Mouse (Mus musculus): ENCODE data around the gene Cep97. TPM values are rescaled to one million over a fixed set of nuclear protein-coding genes. Genes with fewer than 3 reads are reported as not detected.
A peak's percentile ranks its signal among the peaks of the same experiment; 100 is the strongest.
"Not testable (repeated sequence)": the region's sequence is repeated elsewhere in the genome, so short reads cannot be mapped to it uniquely, and the experiment has no call there.

Gene Cep97
- polyA plus RNA-seq, 1 experiment = 3.0 TPM

DNA sequence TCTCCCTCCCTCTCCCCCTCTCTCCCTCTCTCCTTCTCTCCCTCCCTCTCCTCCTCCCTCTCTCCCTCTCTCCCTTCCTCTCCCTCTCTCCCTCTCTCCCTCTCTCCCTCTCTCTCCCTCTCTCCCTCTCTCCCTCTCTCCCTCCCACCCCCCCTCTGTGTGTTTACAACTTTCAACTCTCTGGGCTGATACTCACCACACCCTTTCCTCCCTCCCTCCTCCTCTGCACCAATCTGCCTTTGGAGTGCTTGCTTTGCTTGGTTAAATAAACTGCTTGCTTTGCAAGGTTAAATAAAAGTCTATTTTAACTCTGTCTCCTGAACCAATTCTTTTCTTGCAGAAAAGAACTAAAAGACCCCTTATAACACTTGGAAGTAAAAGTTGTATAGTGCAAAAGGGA lies 18.1 kb upstream of the Cep97 start:
- H3K27me3 ChIP-seq (ENCODE audit: control insufficient read depth, insufficient read depth, low read length) = no peaks in the 10 kb centered on the region
- no peaks in the 10 kb centered on the region for H3K36me3 ChIP-seq (ENCODE audit: control insufficient read depth, insufficient read depth, low read length)
- H3K27ac ChIP-seq (ENCODE audit: control insufficient read depth, insufficient read depth, low read depth, low read length) = no peak overlapping the region
- no peaks in the 10 kb centered on the region for H3K4me1 ChIP-seq (ENCODE audit: control insufficient read depth, insufficient read depth, low read length)
- H3K4me3 ChIP-seq (ENCODE audit: control insufficient read depth, low read depth, low read length) = no peak overlapping the region
- TF ChIP-seq CTCF (IDR thresholded peaks at IDR 0.05; ENCODE audit: control insufficient read depth, insufficient read depth, insufficient replicate concordance, low read depth, low read length) (no peak), POLR2A (IDR thresholded peaks at IDR 0.05; ENCODE audit: control insufficient read depth, low read depth, low read length) (no peak)

- Histone ChIP-seq H3K4me1 (ENCODE audit: control insufficient read depth, insufficient read depth, low read length) (no peaks in the 10 kb centered on the region), H3K27me3 (ENCODE audit: control insufficient read depth, insufficient read depth, low read length) (no peaks in the 10 kb centered on the region), H3K36me3 (ENCODE audit: control insufficient read depth, insufficient read depth, low read length) (no peaks in the 10 kb centered on the region), H3K27ac (ENCODE audit: control insufficient read depth, insufficient read depth, low read depth, low read length) (no peak overlapping the region), H3K4me3 (ENCODE audit: control insufficient read depth, low read depth, low read length) (no peak overlapping the region)
- TF ChIP-seq POLR2A (IDR thresholded peaks at IDR 0.05; ENCODE audit: control insufficient read depth, low read depth, low read length) (no peak), CTCF (IDR thresholded peaks at IDR 0.05; ENCODE audit: control insufficient read depth, insufficient read depth, insufficient replicate concordance, low read depth, low read length) (no peak)
Measured at GRCm38 (mm10) chr16:55951679-55952327, 17.1 kb upstream of the Cep97 start.

DNA sequence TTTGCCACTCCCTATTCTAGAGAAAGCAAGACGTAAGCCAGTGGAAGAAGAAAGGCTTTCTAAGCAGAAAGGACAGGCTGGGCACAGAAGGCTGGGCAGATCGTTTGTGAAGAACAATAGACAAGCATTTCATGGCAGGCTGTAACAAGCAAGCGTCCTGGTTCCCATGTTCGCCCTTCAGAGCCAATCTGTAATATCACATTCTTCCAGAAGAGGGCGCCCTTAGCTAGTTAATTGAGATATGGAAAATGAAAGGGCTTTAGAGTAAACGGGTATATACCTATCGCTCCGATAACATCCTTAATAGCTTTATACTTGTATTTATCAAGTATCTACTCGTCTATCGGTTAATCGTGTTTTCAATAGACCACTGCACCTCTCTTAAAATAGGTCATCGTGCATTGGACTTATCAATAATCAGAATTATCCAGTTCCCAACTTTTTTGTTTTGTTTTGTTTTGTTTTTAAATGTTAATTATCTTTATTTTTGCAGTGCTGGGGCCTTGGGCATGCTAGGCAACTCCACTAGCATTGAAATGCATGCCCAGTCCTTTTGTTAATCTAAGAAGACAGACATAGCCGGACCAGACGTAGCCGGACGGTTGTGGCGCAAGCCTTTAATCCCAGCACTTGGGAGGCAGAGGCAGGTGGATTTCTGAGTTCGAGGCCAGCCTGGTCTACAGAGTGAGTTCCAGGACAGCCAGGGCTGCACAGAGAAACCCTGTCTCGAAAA lies 16.5 kb upstream of the Cep97 start:
- TF ChIP-seq POLR2A (IDR thresholded peaks at IDR 0.05; ENCODE audit: control insufficient read depth, low read depth, low read length) (no peak), CTCF (IDR thresholded peaks at IDR 0.05; ENCODE audit: control insufficient read depth, insufficient read depth, insufficient replicate concordance, low read depth, low read length) (peak; percentile 34; the same call in 1 of the 2 replicates)
- no peak overlapping the region for H3K4me3 ChIP-seq (ENCODE audit: control insufficient read depth, low read depth, low read length)
- no peak overlapping the region for H3K27ac ChIP-seq (ENCODE audit: control insufficient read depth, insufficient read depth, low read depth, low read length)
- H3K4me1 ChIP-seq (ENCODE audit: control insufficient read depth, insufficient read depth, low read length) = no peaks in the 10 kb centered on the region
- H3K27me3 ChIP-seq (ENCODE audit: control insufficient read depth, insufficient read depth, low read length) = no peaks in the 10 kb centered on the region
- H3K36me3 ChIP-seq (ENCODE audit: control insufficient read depth, insufficient read depth, low read length) = no peaks in the 10 kb centered on the region

GRCm38 (mm10) chr16:55950462-55950861 lies 15.8 kb upstream of the Cep97 start:
- H3K27ac ChIP-seq (ENCODE audit: control insufficient read depth, insufficient read depth, low read depth, low read length) = no peak overlapping the region
- H3K4me1 ChIP-seq (ENCODE audit: control insufficient read depth, insufficient read depth, low read length) = no peaks in the 10 kb centered on the region
- H3K36me3 ChIP-seq (ENCODE audit: control insufficient read depth, insufficient read depth, low read length) = no peaks in the 10 kb centered on the region
- H3K4me3 ChIP-seq (ENCODE audit: control insufficient read depth, low read depth, low read length) = no peak overlapping the region
- no peaks in the 10 kb centered on the region for H3K27me3 ChIP-seq (ENCODE audit: control insufficient read depth, insufficient read depth, low read length)
- no peak for TF ChIP-seq CTCF (IDR thresholded peaks at IDR 0.05; ENCODE audit: control insufficient read depth, insufficient read depth, insufficient replicate concordance, low read depth, low read length)
- no peak for TF ChIP-seq POLR2A (IDR thresholded peaks at IDR 0.05; ENCODE audit: control insufficient read depth, low read depth, low read length)

- Histone ChIP-seq H3K4me3 (ENCODE audit: control insufficient read depth, low read depth, low read length) (no peak overlapping the region), H3K27ac (ENCODE audit: control insufficient read depth, insufficient read depth, low read depth, low read length) (no peak overlapping the region), H3K27me3 (ENCODE audit: control insufficient read depth, insufficient read depth, low read length) (no peaks in the 10 kb centered on the region), H3K36me3 (ENCODE audit: control insufficient read depth, insufficient read depth, low read length) (no peaks in the 10 kb centered on the region), H3K4me1 (ENCODE audit: control insufficient read depth, insufficient read depth, low read length) (no peaks in the 10 kb centered on the region)
- TF ChIP-seq POLR2A (IDR thresholded peaks at IDR 0.05; ENCODE audit: control insufficient read depth, low read depth, low read length) (no peak), CTCF (IDR thresholded peaks at IDR 0.05; ENCODE audit: control insufficient read depth, insufficient read depth, insufficient replicate concordance, low read depth, low read length) (no peak)
Measured at GRCm38 (mm10) chr16:55948963-55949362, 14.3 kb upstream of the Cep97 start.

- H3K27me3 ChIP-seq (ENCODE audit: control insufficient read depth, insufficient read depth, low read length); H3K27ac ChIP-seq (ENCODE audit: control insufficient read depth, insufficient read depth, low read depth, low read length); H3K4me1 ChIP-seq (ENCODE audit: control insufficient read depth, insufficient read depth, low read length); H3K4me3 ChIP-seq (ENCODE audit: control insufficient read depth, low read depth, low read length); H3K36me3 ChIP-seq (ENCODE audit: control insufficient read depth, insufficient read depth, low read length): not testable (repeated sequence)
Measured at GRCm38 (mm10) chr16:55947876-55948410, 13.3 kb upstream of the Cep97 start.

- H3K27ac ChIP-seq (ENCODE audit: control insufficient read depth, insufficient read depth, low read depth, low read length) = no peak overlapping the region
- no peak for TF ChIP-seq POLR2A (IDR thresholded peaks at IDR 0.05; ENCODE audit: control insufficient read depth, low read depth, low read length)
- no peak for TF ChIP-seq CTCF (IDR thresholded peaks at IDR 0.05; ENCODE audit: control insufficient read depth, insufficient read depth, insufficient replicate concordance, low read depth, low read length)
- no peaks in the 10 kb centered on the region for H3K36me3 ChIP-seq (ENCODE audit: control insufficient read depth, insufficient read depth, low read length)
- H3K27me3 ChIP-seq (ENCODE audit: control insufficient read depth, insufficient read depth, low read length) = no peaks in the 10 kb centered on the region
- no peak overlapping the region for H3K4me3 ChIP-seq (ENCODE audit: control insufficient read depth, low read depth, low read length)
- no peaks in the 10 kb centered on the region for H3K4me1 ChIP-seq (ENCODE audit: control insufficient read depth, insufficient read depth, low read length)
Measured at GRCm38 (mm10) chr16:55947266-55947665, 12.6 kb upstream of the Cep97 start.
